Mouse (Mus musculus): ENCODE measurements around the gene Tmem63c.

Gene Tmem63c

DNA sequence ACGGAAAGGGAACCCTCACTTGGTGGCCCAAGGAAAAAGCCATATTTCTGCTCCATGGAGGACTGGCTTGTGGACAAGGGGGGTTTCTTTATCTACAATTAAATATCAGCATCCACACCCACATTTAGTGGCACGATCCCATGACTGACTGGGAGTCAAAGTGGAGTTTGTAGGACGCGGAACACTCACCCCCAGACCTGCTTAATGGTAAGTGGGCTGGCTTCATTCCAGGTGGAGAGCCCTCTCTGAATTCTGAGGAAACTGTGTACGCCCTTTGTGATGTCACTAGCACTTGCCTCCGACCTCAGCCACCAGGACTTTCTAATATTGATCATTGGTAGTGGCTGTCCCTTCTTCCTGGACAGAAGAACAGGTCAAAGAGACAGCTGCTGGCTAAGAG lies at the start of gene Tmem63c:
Tmem63c (plus strand) TSS at position 301 of the 400 bp plus-strand sequence.
- no peak for DNase-seq (ENCODE audit: low spot score in 2 of 2)

DNA sequence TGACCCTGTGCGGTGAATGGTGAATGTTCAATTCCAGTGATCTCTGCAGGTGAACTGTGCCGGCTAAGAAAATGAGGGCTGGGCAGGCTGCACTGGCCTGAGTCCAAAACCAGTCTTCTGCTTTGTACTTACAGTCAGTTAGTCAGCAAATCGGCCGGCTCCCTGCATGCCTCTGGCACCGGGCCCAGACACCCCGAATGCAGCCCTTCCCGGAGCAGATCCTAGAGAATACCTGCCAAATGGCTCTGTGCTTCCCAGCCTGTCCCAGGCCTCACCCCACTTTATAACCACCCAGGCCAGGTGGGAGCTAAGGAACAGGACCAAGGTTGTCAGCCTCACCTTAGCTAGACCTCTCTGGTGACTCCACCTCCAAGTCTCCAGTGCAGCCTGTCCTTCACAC lies 47.9 kb upstream of the Tmem63c start:
- no peak for DNase-seq (ENCODE audit: low spot score in 2 of 2)

DNA sequence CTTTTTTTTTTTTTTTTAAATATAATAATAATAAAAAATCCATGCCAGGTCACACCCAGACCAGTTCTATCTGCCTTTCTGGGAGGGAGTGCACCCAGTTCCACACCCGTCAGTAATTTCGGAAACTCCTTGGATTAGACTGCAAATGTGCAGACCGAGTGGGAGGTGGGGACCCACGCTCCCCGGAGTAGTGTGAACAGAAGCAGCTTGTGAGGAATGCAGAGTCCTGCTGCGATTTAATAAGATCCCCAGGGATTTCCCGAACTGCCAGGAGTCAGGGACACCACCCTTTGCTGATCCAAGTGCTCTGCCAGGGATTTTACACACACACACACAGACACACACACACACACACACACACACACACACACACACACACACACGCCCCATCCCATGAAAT lies 47.4 kb upstream of the Tmem63c start:
- no peak for DNase-seq (ENCODE audit: low spot score in 2 of 2)

DNA sequence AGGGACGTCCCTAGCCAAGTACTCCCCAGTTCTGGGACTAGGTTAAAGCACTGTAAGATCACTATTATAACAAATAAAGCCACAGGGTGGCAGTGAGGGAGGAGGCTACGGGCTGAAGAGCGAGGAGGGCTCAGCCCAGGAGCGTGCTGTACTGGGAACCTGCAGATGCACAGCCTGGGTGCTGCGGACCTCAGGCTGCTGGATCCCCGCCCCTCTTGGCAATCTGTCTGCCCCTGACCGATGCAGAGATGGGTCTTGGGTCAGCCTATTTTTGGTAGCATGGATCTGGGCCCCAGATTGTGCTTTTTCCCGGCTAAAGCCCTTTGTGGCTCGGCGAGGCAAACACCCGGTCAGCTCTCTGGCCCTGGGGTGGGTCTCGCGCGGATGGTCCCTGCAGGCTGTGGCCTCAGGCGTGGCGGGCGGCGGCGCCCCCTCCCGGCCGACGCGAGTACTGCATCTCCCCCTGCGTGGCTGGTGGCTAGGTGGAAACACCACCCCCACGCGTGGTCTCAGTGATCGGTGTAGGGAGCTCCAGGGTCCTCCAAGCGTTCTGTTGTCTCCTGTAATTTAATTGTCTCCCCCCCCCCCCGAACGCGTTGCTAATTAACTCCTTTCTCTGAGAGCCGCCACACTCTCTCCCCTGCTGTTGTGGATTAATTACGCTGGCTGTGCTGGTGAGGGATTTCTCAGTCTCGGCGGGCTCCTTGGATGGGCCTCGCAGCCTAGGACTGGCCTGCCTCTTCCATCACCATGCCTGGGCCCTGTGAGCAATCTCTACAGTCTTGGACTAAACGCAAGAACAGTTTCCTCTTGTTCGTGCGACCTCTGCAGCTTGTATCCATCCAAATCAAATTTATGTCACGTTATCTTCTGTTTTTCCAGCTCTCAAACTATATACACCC lies 46.5 kb upstream of the Tmem63c start:
- DNase-seq (ENCODE audit: low spot score in 2 of 2): peak; percentile 29 to 73

DNA sequence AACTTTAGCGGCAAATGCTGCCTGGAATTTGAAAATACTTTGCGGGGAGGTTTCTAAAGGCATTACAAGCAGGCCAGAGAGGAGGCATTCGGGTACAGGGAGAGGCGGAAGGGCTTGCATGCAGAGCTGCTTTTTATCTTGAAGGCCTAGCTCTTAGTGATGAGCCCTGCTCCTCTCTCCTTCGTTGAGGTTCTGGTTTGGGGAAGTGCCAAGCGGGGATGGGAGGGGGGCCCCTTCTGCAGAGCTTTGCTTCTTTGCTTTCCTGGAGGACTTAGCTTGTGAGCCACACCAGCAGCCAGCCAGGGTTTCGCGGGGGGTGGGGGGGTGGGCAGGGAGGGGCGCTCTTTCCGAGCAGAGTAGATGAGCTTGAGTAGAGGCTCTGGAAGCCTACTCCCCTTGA lies 45.4 kb upstream of the Tmem63c start:
- no peak for DNase-seq (ENCODE audit: low spot score in 2 of 2)

DNA sequence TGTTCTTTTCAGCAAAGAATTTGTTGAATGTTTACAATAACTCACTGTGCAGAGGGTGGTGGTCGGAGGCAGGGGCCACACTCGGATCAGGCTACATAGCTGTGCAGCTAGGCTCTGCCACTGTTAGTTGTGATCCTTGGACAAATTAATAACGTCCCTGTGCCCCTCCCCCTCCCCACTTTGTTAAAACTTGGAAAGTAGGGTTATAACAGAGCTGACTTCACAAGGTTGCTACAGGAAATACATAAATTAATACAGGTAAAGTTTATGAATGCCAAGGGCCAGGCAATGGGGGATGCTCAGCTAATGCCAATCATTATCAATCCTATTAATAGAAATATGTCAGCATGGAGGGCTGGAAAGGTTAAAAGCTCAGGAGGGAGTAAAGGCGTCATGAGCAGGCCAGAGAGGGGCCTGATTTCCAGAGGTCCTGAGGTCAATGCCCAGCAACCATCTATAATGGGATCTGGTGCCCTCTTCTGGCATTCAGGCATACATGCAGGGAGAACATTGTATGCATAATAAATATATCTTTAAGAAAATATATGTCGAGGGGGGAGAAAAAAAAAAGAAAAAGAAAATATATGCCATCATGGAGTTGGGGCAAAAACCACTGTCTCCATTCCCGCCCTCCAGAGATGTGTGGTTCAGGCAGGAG lies 44.5 kb upstream of the Tmem63c start:
- DNase-seq (ENCODE audit: low spot score in 2 of 2): no peak

DNA sequence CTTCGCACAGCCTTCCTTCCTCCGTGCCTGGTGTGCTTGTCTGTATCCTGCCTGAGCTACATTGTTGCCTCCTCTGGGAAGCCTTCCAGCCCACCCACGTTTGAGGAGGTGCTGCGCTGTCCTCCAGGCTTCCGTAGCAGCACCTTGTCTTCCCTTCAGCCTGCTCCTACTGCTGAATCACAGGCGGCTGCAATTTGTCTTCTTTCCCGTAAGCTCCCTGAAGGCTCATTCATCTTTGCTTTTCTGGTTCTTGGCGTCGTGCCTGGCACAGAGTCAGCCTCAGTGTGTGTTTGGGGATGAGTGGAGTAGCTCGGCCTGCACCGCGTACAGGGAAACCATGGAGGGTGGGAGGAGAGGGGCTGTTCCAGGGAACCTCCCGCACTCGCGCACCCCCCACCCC lies 43.3 kb upstream of the Tmem63c start:
- no peak for DNase-seq (ENCODE audit: low spot score in 2 of 2)

DNA sequence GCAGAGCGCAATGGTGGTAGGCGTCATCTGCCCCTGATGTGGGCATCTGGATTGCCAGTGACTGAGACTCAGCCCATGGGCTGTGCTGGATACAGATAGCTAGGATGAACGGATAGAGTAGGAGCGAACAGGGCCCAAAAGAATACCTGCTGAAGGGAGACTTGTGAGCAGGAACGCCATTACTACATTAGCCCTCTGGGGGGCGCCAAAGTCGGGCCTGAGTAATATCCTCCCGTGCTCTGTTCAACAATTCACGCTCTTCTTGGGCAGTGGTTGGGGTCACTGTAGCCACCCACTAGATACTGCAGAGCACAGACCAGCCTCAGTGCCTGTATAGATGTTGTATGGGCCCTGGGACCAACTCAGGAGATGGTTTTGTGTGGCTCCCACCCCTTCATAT lies 40.0 kb upstream of the Tmem63c start:
- no peak for DNase-seq (ENCODE audit: low spot score in 2 of 2)

DNA sequence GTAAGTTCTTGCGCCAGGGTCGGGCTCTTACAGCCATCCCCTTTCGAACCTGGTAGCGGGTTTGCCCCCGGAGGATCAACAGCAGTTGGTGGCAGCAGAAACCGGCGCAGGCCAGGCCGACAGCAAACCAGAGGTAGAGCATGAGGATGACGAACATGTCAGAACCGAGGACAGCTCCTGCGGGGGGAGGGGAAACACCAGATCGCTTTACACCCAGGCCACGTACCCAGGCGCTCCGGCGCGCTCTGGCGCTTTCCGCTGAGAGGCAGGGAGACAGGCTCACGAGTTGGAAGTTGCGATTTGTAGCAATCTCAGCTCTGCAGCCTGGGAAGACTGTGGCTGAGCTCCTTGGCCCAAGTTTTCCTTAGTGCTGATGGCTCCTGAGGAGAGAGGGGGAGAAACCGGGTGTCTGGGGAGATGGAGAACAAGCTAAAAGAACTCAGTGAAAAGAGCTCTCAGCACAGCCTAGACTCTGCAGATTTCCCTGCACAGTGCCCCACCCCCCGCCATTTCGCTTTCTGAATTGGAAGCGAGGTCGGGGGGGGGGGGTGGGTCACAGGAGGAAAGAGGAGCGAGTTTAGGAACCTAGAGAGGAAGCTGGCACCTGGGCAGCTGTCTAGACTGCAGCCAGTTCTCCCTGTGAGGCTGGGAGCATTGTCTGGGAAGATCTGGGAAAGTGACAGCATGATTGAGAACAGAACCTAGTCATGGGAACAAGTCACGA lies 37.5 kb upstream of the Tmem63c start:
- DNase-seq (ENCODE audit: low spot score in 2 of 2): peak; percentile 10 to 52

DNA sequence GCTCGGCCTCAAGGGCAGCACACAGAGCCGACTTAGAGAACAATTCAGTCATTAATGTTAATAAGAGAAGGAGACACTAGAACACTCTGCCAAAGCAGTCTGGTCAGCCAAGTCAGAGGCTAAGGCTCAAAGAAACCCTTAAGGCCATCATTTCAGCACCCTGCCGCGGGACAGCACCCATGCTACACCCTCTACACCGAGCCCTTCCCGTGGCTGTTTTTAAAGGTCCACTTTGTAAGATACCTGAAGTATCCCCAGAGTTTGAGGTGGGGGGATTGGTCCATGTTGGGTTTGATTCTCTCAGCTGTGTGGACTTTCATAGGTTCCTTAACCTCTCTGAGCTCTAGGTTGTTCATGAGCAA lies 37.0 kb upstream of the Tmem63c start:
- peak in 1 of 2 experiments; percentile 15 for DNase-seq (ENCODE audit: low spot score in 2 of 2)

DNA sequence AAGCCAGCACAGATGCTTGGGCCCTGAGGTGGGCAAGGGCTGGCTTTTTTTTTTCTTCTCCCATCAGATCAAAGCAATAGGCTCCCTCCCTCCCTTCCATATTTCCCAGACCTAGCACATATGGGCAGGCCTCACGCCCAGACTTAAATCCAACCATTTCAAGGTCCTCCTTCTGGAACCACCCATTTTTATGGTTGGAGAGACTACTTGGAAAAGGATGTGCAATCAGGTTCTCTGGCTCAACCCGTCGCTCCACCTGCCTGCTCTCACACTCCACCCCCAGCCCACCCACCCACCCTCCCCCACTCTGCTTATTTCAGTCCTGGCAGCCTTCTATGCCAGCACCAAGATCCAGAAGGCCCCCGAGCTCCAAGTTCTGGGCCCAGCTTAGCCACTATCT lies 34.6 kb upstream of the Tmem63c start:
- no peak for DNase-seq (ENCODE audit: low spot score in 2 of 2)

DNA sequence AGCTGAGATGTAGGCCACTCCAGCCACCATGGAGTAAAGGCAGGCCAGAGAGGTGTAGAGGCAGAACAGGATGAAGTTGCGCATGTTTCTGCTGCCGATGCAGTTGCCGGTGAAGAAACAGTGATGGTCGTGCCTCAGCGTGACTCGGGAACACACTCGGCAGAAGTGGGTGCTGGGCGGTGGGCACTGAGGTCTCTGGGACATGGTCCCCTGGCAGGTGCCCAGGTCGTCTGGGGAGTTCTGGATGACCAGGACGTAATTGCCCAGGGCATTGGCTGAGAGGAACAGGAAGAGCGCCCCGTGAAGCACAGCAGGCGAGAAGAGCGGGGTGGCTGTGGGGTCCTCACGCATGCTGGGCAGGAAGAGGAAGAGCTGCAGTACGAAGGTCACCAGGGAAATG lies 32.9 kb upstream of the Tmem63c start:
- DNase-seq (ENCODE audit: low spot score in 2 of 2): no peak

DNA sequence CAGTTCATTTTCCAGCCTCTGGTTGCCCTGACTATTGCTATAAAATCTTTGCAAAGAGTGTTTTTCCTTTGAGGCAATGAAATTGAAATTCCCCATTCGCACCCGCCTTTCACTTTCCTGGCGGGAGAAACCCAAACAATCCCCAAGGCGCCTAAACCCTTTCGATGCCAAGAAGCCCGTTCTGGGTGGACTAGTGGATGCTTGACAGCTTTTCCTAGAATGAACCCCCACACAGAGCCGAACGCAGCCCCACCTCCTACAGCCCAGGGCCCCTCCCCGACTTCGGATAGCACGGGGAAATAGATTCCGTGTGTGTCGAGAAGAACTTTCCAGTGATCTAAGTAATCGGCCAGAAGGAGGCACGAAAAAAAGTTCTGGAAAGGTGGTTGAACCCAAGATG lies 31.8 kb upstream of the Tmem63c start:
- DNase-seq (ENCODE audit: low spot score in 2 of 2): no peak

DNA sequence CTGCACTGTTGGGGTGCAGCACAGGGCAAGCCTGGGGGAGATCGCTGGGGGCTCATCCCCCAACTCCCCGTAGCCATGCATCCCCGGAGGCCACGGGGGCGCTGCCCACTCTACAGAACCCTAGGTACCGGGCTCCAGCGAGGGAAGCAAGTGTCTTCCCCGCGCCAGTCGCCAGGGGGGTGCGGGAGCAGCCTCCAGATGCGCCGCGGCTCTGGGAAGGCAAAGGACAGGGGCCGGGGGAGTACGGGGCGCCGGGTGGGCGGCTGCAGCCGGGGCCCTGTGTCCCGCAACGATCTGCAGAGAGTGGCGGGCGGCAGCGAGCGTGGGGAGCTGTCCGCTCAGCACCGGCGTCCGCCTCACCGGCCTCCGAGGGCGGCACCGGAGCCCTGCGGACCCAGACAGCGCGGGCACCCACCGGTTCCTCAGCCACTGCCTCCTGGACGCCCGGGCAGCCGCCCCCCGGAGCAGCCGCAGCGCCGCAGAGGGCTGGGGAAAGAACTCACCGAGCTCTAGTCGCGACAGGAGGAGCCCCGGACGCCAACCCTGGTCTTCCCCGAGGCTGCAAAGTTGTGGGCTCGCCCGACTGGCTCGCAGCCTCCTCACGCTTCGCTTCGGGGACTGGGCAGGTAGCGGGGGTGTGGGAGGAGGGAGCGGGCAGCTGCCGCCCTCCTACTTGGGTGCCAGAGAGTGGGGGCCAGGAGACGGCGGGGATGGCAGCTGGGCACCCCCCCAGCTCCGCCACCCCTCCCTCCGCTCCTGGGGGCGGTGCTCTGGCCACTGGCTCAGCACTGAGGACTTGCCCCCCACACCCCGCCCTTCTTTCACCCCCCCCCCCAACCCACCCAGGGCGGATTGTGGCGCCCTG lies 31.0 kb upstream of the Tmem63c start, which contains the start of gene Zdhhc22:
Zdhhc22 (minus strand) TSS at position 541 of the 865 bp plus-strand sequence.
- DNase-seq (ENCODE audit: low spot score in 2 of 2): no peak

DNA sequence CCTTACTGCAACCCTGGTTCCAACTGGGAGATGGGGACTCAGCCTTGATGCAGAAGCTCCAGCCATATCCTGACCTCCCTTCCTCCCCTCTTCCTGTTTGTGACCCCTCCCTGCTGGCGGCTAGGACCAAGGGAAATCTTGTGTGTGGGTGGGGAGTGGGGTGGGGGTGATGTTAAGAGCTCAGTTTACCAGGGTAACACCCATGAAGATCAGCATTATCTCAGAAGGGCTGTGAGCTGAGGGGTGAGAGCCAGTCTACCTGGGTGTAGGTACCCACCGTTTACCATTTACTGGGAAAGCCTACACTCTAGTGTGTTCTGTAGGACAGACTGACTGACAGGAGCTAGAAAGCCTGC lies 30.4 kb upstream of the Tmem63c start:
- no peak for DNase-seq (ENCODE audit: low spot score in 2 of 2)

DNA sequence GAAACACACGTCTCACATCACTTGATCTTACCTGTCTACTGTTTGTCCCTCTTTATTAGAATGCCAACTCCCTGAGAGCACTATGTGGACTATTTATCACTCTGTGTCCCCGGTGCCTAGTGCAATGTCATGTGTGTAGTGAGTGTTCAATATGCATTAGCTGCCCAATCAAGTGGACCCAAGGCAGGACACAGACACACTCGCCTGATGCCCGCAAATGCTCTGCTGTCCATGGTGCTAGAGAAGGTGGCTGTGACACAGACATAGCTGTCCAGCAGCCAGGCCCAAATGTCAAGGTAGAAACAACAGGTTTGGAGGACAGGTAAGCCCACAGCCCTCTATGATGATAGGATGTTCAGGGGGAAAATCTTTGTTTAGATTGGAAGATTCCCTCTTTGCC lies 27.0 kb upstream of the Tmem63c start:
- no peak for DNase-seq (ENCODE audit: low spot score in 2 of 2)

DNA sequence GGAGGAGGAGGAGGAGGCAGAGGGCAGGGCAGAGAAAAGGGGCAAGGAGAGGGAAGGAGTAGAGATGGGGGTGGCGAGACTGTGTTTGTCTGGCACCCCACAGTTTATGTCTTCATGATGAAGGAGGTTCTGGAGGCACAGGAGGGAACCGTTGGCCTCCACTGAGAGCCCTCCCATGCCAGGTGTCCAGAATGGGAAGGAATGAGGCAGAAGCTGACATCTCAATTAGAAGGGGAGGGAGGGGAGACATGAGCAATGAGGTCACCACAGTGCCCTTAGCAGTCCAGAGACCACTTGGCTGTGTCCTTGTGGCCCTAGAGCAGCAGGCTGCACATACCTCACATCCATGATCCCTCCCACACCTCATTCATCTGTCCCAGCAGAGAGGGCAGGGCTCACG lies 26.4 kb upstream of the Tmem63c start:
- no peak for DNase-seq (ENCODE audit: low spot score in 2 of 2)

DNA sequence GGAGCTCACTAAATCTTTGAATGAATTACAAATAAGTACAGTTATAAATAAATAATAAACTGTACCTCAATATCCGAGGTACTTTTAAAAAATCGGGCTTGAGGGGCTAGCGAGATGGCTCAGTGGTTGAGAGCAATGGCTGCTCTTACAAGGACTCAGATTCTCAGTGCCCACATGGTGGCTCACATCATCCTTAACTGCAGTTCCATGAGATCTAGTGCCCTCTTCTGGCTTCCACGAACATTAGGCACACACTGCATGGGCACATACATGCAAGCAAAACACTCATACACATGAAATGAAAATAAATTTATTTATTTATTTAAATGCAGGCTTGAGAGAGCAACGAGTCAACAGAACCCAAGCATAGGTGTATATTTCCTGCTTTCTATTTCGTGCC lies 25.2 kb upstream of the Tmem63c start:
- DNase-seq (ENCODE audit: low spot score in 2 of 2): no peak

DNA sequence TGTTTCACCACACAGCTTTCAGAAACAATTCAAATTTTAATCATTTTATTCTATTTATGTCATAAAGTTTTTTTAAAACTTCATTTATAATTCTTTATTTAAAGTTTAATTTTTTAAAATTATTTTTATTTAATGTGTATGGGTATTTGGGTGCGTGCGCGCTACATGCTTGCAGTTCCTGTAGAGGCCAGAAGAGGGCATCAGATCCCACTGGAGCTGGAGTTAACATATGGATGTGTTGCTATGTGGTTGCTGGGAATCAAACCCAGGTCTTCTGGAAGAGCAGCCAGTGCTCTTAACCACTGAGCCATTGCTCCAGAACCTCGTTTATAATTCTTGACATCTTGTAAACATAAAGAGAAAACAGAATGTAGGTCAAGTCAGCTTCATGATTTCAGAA lies 22.4 kb upstream of the Tmem63c start:
- no peak for DNase-seq (ENCODE audit: low spot score in 2 of 2)

DNA sequence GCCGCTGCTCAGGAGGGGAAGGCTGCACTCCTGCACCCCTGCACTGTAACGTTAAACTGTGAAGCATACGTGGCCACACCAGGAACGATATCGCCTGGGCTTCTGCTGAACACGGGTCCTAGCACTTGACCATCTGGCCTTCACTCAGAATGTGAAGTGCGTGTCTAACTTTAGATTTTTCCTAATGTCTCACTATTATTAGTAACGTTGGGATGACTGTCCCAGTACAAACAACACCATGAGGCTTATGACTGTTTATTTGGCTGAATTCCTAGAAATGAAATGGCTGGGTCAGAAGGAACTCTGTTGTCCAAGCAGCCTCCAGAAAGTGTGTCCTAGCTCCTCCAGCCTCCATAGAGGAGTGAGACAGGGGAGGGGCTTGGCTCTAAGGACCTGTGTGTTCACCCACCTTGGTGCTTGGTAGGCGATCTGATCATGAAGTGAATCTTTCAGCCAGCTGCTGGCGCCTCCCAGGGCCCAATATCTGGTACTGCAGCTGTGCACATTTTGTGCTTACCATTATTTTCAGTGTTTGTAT lies 21.8 kb upstream of the Tmem63c start:
- DNase-seq (ENCODE audit: low spot score in 2 of 2): no peak

DNA sequence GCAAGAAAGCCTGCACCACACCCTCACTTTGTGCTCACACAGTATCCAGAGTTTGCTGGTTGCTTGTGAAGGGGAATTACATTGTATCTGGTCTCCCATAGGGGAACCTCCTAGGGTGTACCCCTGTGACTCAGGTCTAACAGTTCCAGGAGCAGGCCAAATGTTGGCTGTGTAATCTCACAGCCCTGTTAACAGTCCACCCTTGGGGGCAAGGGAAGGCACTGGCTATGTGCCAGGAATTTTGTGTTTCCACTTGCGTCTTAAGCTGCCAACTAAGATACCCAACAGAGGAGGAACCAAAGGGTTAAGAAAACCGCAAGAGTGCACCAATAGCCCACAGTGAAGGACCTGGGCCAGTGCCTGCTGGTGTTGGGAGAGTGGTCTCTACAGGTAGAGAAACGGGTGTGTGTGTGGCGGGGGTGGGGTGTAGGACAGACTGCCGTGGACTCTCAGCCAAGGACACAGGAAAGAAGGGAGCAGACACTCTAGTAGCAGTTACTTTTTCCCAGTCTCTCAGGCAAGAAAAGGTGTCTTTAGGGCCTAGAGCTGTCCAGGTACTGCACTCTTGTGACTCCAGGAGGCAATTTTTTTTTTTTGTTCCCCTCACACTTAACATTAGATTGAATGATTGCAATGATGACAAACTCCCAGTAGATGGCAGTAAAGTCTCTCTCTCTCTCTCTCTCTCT lies 20.8 kb upstream of the Tmem63c start:
- no peak for DNase-seq (ENCODE audit: low spot score in 2 of 2)
